17 mouse cellular contexts compared by ENCODE assay signal in genomic region chr13:42080131-42080916, GRCm38 (mm10).
"Had no signal": no experiment of that assay in that cellular context is flagged by ENCODE, and none has a peak within 500 bp of the region (broad histone marks: within the 10 kb centered on the region; RNA-seq: fewer than 3 reads in every experiment).

No protein-coding gene starts in this region.

- H3K4me2 ChIP-seq: liver, embryonic 13.5 days; lung, embryonic 15.5 days; neural tube, embryonic 15.5 days had no signal

- H3K27ac ChIP-seq: kidney, postnatal 0 days; limb, embryonic 10.5 days; liver, embryonic 13.5 days; lung, embryonic 15.5 days; macrophage; neural tube, embryonic 15.5 days; stomach, postnatal 0 days had no signal

- ATAC-seq: liver, postnatal 0 days had no signal

- H3K4me3 ChIP-seq: limb, embryonic 10.5 days; liver, embryonic 13.5 days; lung, embryonic 15.5 days; myocyte; neural tube, embryonic 15.5 days had no signal

- H3K27me3 ChIP-seq: liver, embryonic 13.5 days; lung, embryonic 15.5 days; neural tube, embryonic 15.5 days had no signal

- H3K36me3 ChIP-seq: neural tube, embryonic 15.5 days had no signal

- H3K9me3 ChIP-seq: limb, embryonic 10.5 days; liver, embryonic 13.5 days; lung, embryonic 15.5 days; neural tube, embryonic 15.5 days had no signal

- DNase-seq: kidney, adult 11 months; kidney, adult 9 months; layer of hippocampus, adult 9-11 months; layer of hippocampus, postnatal 36 days; liver, embryonic 13.5 days; liver, postnatal 0 days; lung, postnatal 14 days; right cerebral cortex, adult 18-20 months; right cerebral cortex, postnatal 25 days; thymus, postnatal 4 days had no signal

- H3K4me1 ChIP-seq: lung, embryonic 15.5 days had no signal

- H3K9ac ChIP-seq: liver, embryonic 13.5 days; liver, postnatal 0 days; lung, embryonic 15.5 days; neural tube, embryonic 15.5 days had no signal
